Mouse (Mus musculus) ES-Bruce4 (cell line): Measurements from ENCODE around the gene Degs1. TPM values are rescaled to one million over a fixed set of nuclear protein-coding genes. Genes with fewer than 3 reads are reported as not detected.
"Not testable (repeated sequence)": the region's sequence is repeated elsewhere in the genome, so short reads cannot be mapped to it uniquely, and the experiment has no call there.

Source experiments
- H3K27ac ChIP-seq: 2 replicates; pipeline ENCODE4 v1.5.1; 2012; ENCODE audit warnings: low read length, inconsistent platforms; ENCODE audit not compliant: insufficient read depth
- H3K27me3 ChIP-seq: 2 replicates; pipeline ENCODE4 v1.6.1; 2012; ENCODE audit warnings: mild to moderate bottlenecking, low read length, inconsistent platforms; ENCODE audit not compliant: control insufficient read depth, poor library complexity, insufficient read depth, severe bottlenecking
- H3K36me3 ChIP-seq: 2 replicates; pipeline ENCODE4 v1.6.1; 2012; ENCODE audit warnings: inconsistent platforms, mild to moderate bottlenecking, low read length, moderate library complexity; ENCODE audit not compliant: control insufficient read depth, poor library complexity, insufficient read depth, severe bottlenecking
- H3K4me1 ChIP-seq: one replicate; pipeline ENCODE4 v1.8.1; 2011; ENCODE audit warnings: low read length; ENCODE audit not compliant: control insufficient read depth, insufficient read depth
- H3K4me3 ChIP-seq: 2 replicates; pipeline ENCODE4 v1.5.1; 2011; ENCODE audit warnings: low read depth, mild to moderate bottlenecking, low read length
- H3K9ac ChIP-seq: 2 replicates; pipeline ENCODE4 v1.6.1; 2012; ENCODE audit warnings: low read depth, mild to moderate bottlenecking, inconsistent platforms; ENCODE audit not compliant: poor library complexity, severe bottlenecking
- H3K9me3 ChIP-seq: replicated peaks from 2 replicates; pipeline ENCODE4 v1.6.1; 2012; ENCODE audit warnings: mild to moderate bottlenecking, low read length, inconsistent platforms; ENCODE audit not compliant: control insufficient read depth, poor library complexity, insufficient read depth, severe bottlenecking
- CTCF ChIP-seq: IDR thresholded peaks from one replicate; pipeline ENCODE4 v1.8.1; 2011; ENCODE audit warnings: low read depth, low read length
- EP300 ChIP-seq: IDR thresholded peaks from 2 replicates; pipeline ENCODE4 v1.6.1; 2011; ENCODE audit warnings: low read depth, low read length; ENCODE audit not compliant: insufficient read depth
- POLR2A ChIP-seq: IDR thresholded peaks from one replicate; pipeline ENCODE4 v1.8.1; 2011; ENCODE audit warnings: low read length; ENCODE audit not compliant: insufficient read depth
- polyA plus RNA-seq: library from polyadenylated mRNA; stranded (reverse); fragments of >200 nt; gene quantifications from 2 replicates; pipeline ENCODE4 v1.2.4, GENCODE M21; 2011; ENCODE audit warnings: low read depth; ENCODE audit not compliant: missing spikeins, insufficient read depth, insufficient read length

The Degs1 gene
- polyA plus RNA-seq, 1 experiment, result 127 TPM

DNA sequence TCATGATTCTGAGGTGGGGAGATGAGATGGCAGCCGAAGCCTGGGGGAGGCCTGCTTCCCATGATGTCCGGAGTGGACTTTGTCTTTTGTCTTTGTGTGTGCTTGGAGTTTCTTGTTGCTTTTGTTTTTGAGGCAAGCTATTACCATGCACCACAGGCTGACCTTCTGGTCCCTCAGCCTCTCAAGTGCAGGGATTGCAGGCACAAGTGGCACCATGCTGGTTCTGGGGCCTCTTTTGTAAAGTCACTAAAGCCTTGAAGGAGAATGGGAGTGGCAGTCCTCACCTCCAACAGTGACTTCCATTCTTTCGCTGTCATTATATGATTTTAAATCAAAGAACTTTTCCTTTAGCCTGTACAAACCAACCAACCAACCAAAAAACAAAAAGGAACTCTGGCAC lies 14.6 kb upstream of the Degs1 start:
- no peaks in the 10 kb centered on the region for H3K27me3 ChIP-seq
- no peak overlapping the region for H3K4me3 ChIP-seq
- peaks cover 1% of the 10 kb centered on the region for H3K4me1 ChIP-seq
- H3K9me3 ChIP-seq, result 0 out of 2 replicates have a peak, but pooled peaks cover 3% of the 10 kb centered on the region
- H3K9ac ChIP-seq, result no peak overlapping the region
- no peaks in the 10 kb centered on the region for H3K36me3 ChIP-seq
- TF ChIP-seq CTCF, result no peak
- 0 out of 2 replicates have a peak, but pooled peaks have one; percentile 36 for TF ChIP-seq EP300
- no peak overlapping the region for H3K27ac ChIP-seq

GRCm38 (mm10) chr1:182296816-182297215 lies 14.2 kb upstream of the Degs1 start:
- no peak for TF ChIP-seq POLR2A
- no peak for TF ChIP-seq CTCF
- TF ChIP-seq EP300, result no peak
- no peak overlapping the region for H3K27ac ChIP-seq

DNA sequence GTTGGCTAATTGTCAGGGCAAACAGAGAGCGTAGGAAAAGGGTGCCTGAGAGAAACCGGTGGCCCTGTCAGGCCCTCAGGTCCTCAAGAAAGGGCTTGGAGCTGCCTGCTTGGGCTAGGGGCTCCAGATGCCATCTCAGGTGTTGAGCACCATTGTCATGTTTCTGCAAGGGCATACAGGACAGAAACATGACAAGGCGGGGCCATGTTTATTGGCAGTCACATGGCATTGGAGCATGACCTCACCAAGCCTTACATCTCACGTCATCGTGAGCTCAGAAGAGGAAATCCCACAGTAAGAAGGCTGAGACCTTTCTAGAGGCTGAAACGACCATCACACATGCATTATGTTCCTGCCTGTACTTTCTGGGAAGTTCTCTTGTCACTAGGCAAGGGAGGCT lies 13.5 kb upstream of the Degs1 start:
- TF ChIP-seq CTCF (no peak), EP300 (no peak), POLR2A (no peak)
- no peaks in the 10 kb centered on the region for H3K27me3 ChIP-seq
- H3K9me3 ChIP-seq, result 0 out of 2 replicates have a peak, but pooled peaks cover 3% of the 10 kb centered on the region
- H3K27ac ChIP-seq, result no peak overlapping the region
- no peak overlapping the region for H3K4me3 ChIP-seq
- no peaks in the 10 kb centered on the region for H3K36me3 ChIP-seq
- no peak overlapping the region for H3K9ac ChIP-seq
- no peaks in the 10 kb centered on the region for H3K4me1 ChIP-seq

More at GRCm38 (mm10) chr1:182296816-182297215, 14.2 kb upstream of the Degs1 start:
- H3K9me3 ChIP-seq, result 0 out of 2 replicates have a peak, but pooled peaks cover 3% of the 10 kb centered on the region
- H3K4me3 ChIP-seq, result no peak overlapping the region
- no peaks in the 10 kb centered on the region for H3K36me3 ChIP-seq
- H3K27me3 ChIP-seq, result no peaks in the 10 kb centered on the region
- H3K9ac ChIP-seq, result no peak overlapping the region
- H3K4me1 ChIP-seq, result no peaks in the 10 kb centered on the region

DNA sequence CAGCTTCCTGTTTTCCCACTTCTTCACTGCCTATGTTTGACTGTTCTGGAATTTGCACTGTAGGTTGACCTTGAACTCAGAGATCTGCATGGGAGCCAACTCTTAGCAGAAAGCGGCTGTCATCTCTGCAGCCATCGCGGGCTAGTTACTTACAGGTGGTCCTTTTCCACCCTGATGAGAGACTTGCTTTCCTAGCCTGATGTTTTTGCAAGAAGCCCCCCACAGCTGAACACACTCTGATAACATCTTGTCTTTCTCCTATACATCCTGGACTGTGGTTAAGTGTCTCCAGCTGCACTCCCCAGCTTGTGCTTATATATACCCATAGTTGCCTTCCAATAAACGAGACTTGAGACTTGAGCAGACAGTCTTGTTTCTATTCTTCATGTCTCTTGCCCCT lies 9.7 kb upstream of the Degs1 start:
- Histone ChIP-seq H3K36me3 (no peaks in the 10 kb centered on the region), H3K27me3 (no peaks in the 10 kb centered on the region), H3K9ac (no peak overlapping the region), H3K9me3 (0 out of 2 replicates have a peak, but pooled peaks cover 3% of the 10 kb centered on the region), H3K27ac (no peak overlapping the region), H3K4me3 (no peak overlapping the region), H3K4me1 (no peaks in the 10 kb centered on the region)
- TF ChIP-seq EP300 (no peak), CTCF (no peak), POLR2A (no peak)

- not testable (repeated sequence) for H3K27ac ChIP-seq, H3K9me3 ChIP-seq
Observed at GRCm38 (mm10) chr1:182290741-182291140, 8.1 kb upstream of the Degs1 start.

GRCm38 (mm10) chr1:182289781-182290180 lies 7.2 kb upstream of the Degs1 start:
- Histone ChIP-seq H3K36me3 (no peaks in the 10 kb centered on the region), H3K27me3 (no peaks in the 10 kb centered on the region), H3K27ac (no peak overlapping the region), H3K4me1 (no peaks in the 10 kb centered on the region), H3K9ac (no peak overlapping the region), H3K4me3 (no peak overlapping the region), H3K9me3 (no peaks in the 10 kb centered on the region)
- TF ChIP-seq POLR2A, result no peak
- peak; percentile 1 for TF ChIP-seq CTCF

More at GRCm38 (mm10) chr1:182290741-182291140, 8.1 kb upstream of the Degs1 start:
- not testable (repeated sequence) for H3K27me3 ChIP-seq, H3K4me1 ChIP-seq, H3K9ac ChIP-seq, H3K36me3 ChIP-seq, H3K4me3 ChIP-seq

DNA sequence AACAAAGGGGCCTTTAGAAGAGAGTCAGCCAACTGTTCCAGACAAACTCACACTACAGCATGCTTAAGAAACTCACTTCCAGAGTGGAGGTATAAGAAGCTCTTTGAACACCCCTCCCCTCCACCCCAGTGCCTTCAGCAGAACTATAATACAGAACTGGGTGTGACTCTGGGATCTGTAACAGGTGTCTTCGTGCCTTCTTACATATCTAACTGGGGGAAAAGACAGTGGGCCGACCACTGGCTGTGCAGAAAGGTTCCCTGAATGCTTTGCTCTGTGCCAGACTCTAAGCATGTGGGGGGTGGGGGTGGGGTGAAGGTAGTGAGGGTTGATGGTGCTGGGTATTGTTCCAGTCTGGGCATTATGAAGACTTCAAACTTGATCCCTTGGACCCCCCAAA lies 6.0 kb upstream of the Degs1 start:
- H3K36me3 ChIP-seq, result no peaks in the 10 kb centered on the region
- no peak overlapping the region for H3K9ac ChIP-seq
- no peaks in the 10 kb centered on the region for H3K9me3 ChIP-seq
- no peak for TF ChIP-seq EP300
- no peak overlapping the region for H3K27ac ChIP-seq
- no peak overlapping the region for H3K4me3 ChIP-seq
- no peaks in the 10 kb centered on the region for H3K27me3 ChIP-seq
- H3K4me1 ChIP-seq, result peaks cover 2% of the 10 kb centered on the region
